Comparison of ENCODE assay signal across 28 mouse cellular contexts in the genomic region with DNA sequence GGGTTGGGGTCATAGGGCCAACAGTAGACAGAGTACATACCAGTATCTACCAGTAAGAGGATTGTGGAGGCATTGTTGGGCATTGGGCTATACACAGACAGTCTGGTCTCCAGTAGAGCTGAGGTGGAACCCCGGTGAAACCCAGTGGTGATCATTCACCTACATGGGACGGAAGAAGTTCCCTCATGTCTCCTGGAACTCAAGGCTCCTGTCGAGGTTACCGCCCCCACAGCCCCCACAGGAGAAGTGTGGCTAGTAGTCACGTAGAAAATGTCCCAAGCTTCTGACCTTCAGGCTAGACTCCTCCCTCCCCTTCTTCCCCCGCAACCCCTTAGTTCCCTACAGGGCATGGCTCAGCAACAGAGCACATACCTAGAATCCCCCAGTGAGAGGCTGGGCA. TPM values are rescaled to one million over a fixed set of nuclear protein-coding genes. Genes with fewer than 3 reads are reported as not detected.
DNase-seq lines count a peak whose midpoint lies in the region; ATAC-seq and TF ChIP-seq lines count a peak whose summit lies in the region.
"Had no signal": no experiment of that assay in that cellular context is flagged by ENCODE, and none has a peak within 500 bp of the region (broad histone marks: within the 10 kb centered on the region; RNA-seq: fewer than 3 reads in every experiment).

No protein-coding gene starts in this region.

- TF ChIP-seq POLR2A in heart, adult 2 months (IDR thresholded peaks at IDR 0.05; ENCODE audit: insufficient read depth, low read depth, low read length), result no peak
- TF ChIP-seq POLR2A in CH12.LX (IDR thresholded peaks at IDR 0.05; ENCODE audit: low read depth, low read length), result no peak

- H3K9ac ChIP-seq in heart, adult 2 months (ENCODE audit: low read depth, low read length), result no peak overlapping the region
- H3K9ac ChIP-seq in limb, embryonic 11.5 days (ENCODE audit: low read length), result no peak overlapping the region
- no peak overlapping the region for H3K9ac ChIP-seq in CH12.LX (ENCODE audit: insufficient read depth, low read depth)
- H3K9ac ChIP-seq in stomach, postnatal 0 days (ENCODE audit: low read length), result no peak overlapping the region
- H3K9ac ChIP-seq: embryonic facial prominence, embryonic 13.5 days; embryonic facial prominence, embryonic 15.5 days; forebrain, embryonic 12.5 days had no signal

- no peaks in the 10 kb centered on the region for H3K36me3 ChIP-seq in heart, adult 2 months (ENCODE audit: control insufficient read depth, insufficient read depth, low read length)
- H3K36me3 ChIP-seq in limb, embryonic 11.5 days (ENCODE audit: control insufficient read depth, insufficient read depth, low read length), result no peaks in the 10 kb centered on the region
- peaks cover 13% of the 10 kb centered on the region for H3K36me3 ChIP-seq in limb, embryonic 10.5 days
- peaks cover 0 to 14% of the 10 kb centered on the region in 2 experiments for H3K36me3 ChIP-seq in CH12.LX (replicated peaks in 1 of 2; ENCODE audit: control insufficient read depth in 1 of 2, insufficient read depth in 1 of 2, low read length in 1 of 2)
- H3K36me3 ChIP-seq in stomach, postnatal 0 days (ENCODE audit: control insufficient read depth, insufficient read depth, low read length), result no peaks in the 10 kb centered on the region

- no peak for TF ChIP-seq RAD21 in CH12.LX (IDR thresholded peaks at IDR 0.05; ENCODE audit: low read depth, low read length)

- H3K27ac ChIP-seq in heart, adult 2 months, result no peak overlapping the region
- no peak overlapping the region for H3K27ac ChIP-seq in limb, embryonic 11.5 days (replicated peaks; ENCODE audit: low read depth, low read length)
- H3K27ac ChIP-seq in limb, embryonic 10.5 days, result no peak overlapping the region
- H3K27ac ChIP-seq in CH12.LX (ENCODE audit: insufficient read depth, low read depth), result no peak overlapping the region
- H3K27ac ChIP-seq in stomach, postnatal 0 days (replicated peaks), result no peak overlapping the region
- H3K27ac ChIP-seq: embryonic facial prominence, embryonic 13.5 days; embryonic facial prominence, embryonic 15.5 days; forebrain, embryonic 10.5 days; forebrain, embryonic 12.5 days had no signal

- H3K4me3 ChIP-seq in heart, adult 2 months, result no peak overlapping the region
- no peak overlapping the region for H3K4me3 ChIP-seq in limb, embryonic 11.5 days (ENCODE audit: low read depth, low read length)
- no peak overlapping the region for H3K4me3 ChIP-seq in limb, embryonic 10.5 days
- peak overlapping the region in 1 of 3 experiments; percentile 20 for H3K4me3 ChIP-seq in CH12.LX (replicated peaks in 1 of 3; ENCODE audit: low read depth in 2 of 3, low read length in 2 of 3, poor library complexity in 1 of 3)
- no peak overlapping the region for H3K4me3 ChIP-seq in stomach, postnatal 0 days (ENCODE audit: low read depth, low read length)
- H3K4me3 ChIP-seq: embryonic facial prominence, embryonic 13.5 days; embryonic facial prominence, embryonic 15.5 days; erythroblast, embryonic 14.5 days; forebrain, embryonic 10.5 days; forebrain, embryonic 12.5 days had no signal

- ATAC-seq in limb, embryonic 11.5 days (ENCODE audit: insufficient number of reproducible peaks, low FRiP score, low TSS enrichment, low read depth), result no peak
- ATAC-seq in stomach, postnatal 0 days (ENCODE audit: low FRiP score, low TSS enrichment), result no peak
- ATAC-seq: activated CD4-positive, CD25-positive, alpha-beta regulatory T cell, adult 4 months; CD4-positive, CD25-positive, alpha-beta regulatory T cell, adult 4 months; forebrain, embryonic 14.5 days; forebrain, embryonic 16.5 days; Patski had no signal

- TF ChIP-seq EP300 in heart, adult 2 months (IDR thresholded peaks at IDR 0.05; ENCODE audit: insufficient read depth, low read depth, low read length), result no peak
- TF ChIP-seq EP300 in CH12.LX (IDR thresholded peaks at IDR 0.05; ENCODE audit: low read length), result no peak
- TF ChIP-seq EP300 in stomach, postnatal 0 days (optimal IDR thresholded peaks at IDR 0.05), result no peak

- no peak overlapping the region for H3K4me2 ChIP-seq in limb, embryonic 11.5 days (ENCODE audit: low read depth, severe bottlenecking)
- H3K4me2 ChIP-seq in CH12.LX (ENCODE audit: insufficient read depth, low read depth, poor library complexity, severe bottlenecking), result no peak overlapping the region
- H3K4me2 ChIP-seq in stomach, postnatal 0 days (replicated peaks; ENCODE audit: low read depth), result no peak overlapping the region
- H3K4me2 ChIP-seq: embryonic facial prominence, embryonic 13.5 days; embryonic facial prominence, embryonic 15.5 days; forebrain, embryonic 12.5 days had no signal

- WGBS in heart, adult 2 months, result 82% methylated on average over 6 of the region's 6 CpGs
- 82% methylated on average over 6 of the region's 6 CpGs for WGBS in limb, embryonic 11.5 days
- WGBS in limb, embryonic 10.5 days, result 83% methylated on average over 6 of the region's 6 CpGs
- WGBS in stomach, postnatal 0 days, result 76% methylated on average over 6 of the region's 6 CpGs

- in situ Hi-C loops in CH12.LX (cut with MboI; ENCODE audit: low pct_ligation_motif_present, low pct_unique_long_range_greater_than_20kb, low sequenced_read_pairs), result loop anchor here (10.0 kb wide), 2 partner anchors 295 to 385 kb away; no protein-coding TSS in a partner anchor

- peak; percentile 52 for DNase-seq in heart, adult 11 months
- DNase-seq in heart, adult 2 months, result no peak
- peak; percentile 16 for DNase-seq in limb, embryonic 11.5 days (ENCODE audit: low spot score)
- no peak for DNase-seq in limb, embryonic 10.5 days (ENCODE audit: low spot score)
- DNase-seq in CH12.LX (ENCODE audit: extremely low read depth), result peak; percentile 51
- DNase-seq in stomach, postnatal 0 days (ENCODE audit: low spot score), result peak; percentile 5
- DNase-seq in cerebellum, postnatal 36 days, result no peak
- DNase-seq: adrenal gland, adult 8-10 months; adrenal gland, postnatal 14 days; adrenal gland, postnatal 36 days; cerebellum, adult 11-12 months; cerebellum, adult 2 months; cerebellum, adult 9-10 months; cerebellum, postnatal 10 days; cerebellum, postnatal 25 days; embryo, embryonic 11 days had no signal

- no peaks in the 10 kb centered on the region; the same call in 1 of the 2 replicates for H3K9me3 ChIP-seq in limb, embryonic 11.5 days (ENCODE audit: control insufficient read depth, low read length)
- no peaks in the 10 kb centered on the region for H3K9me3 ChIP-seq in limb, embryonic 10.5 days (replicated peaks)
- H3K9me3 ChIP-seq in CH12.LX (replicated peaks; ENCODE audit: low read length), result peaks cover 4% of the 10 kb centered on the region
- no peaks in the 10 kb centered on the region for H3K9me3 ChIP-seq in stomach, postnatal 0 days (ENCODE audit: control insufficient read depth, low read length)
- H3K9me3 ChIP-seq: embryonic facial prominence, embryonic 13.5 days; embryonic facial prominence, embryonic 15.5 days; forebrain, embryonic 10.5 days; forebrain, embryonic 12.5 days had no signal

- TF ChIP-seq CTCF in heart, adult 2 months (IDR thresholded peaks at IDR 0.05), result no peak
- no peak for TF ChIP-seq CTCF in CH12.LX (conservative IDR thresholded peaks at IDR 0.05 in 1 of 2, IDR thresholded peaks at IDR 0.05 in 1 of 2; ENCODE audit: low read depth in 2 of 2, low read length in 2 of 2)
- no peak for TF ChIP-seq CTCF in stomach, postnatal 0 days (IDR thresholded peaks at IDR 0.05; ENCODE audit: low read depth)

- H3K4me1 ChIP-seq in heart, adult 2 months (ENCODE audit: control insufficient read depth, insufficient read depth, low read length), result no peaks in the 10 kb centered on the region
- no peaks in the 10 kb centered on the region for H3K4me1 ChIP-seq in limb, embryonic 11.5 days (ENCODE audit: control insufficient read depth, insufficient read depth, low read length)
- no peaks in the 10 kb centered on the region for H3K4me1 ChIP-seq in limb, embryonic 10.5 days
- H3K4me1 ChIP-seq in CH12.LX (ENCODE audit: control insufficient read depth in 1 of 2, insufficient read depth in 2 of 2), result peaks cover 3 to 47% of the 10 kb centered on the region in 2 experiments; a peak in 3 of 4 replicates
- no peaks in the 10 kb centered on the region for H3K4me1 ChIP-seq in stomach, postnatal 0 days (replicated peaks; ENCODE audit: control insufficient read depth, insufficient read depth)
- H3K4me1 ChIP-seq: embryonic facial prominence, embryonic 13.5 days; embryonic facial prominence, embryonic 15.5 days; forebrain, embryonic 10.5 days; forebrain, embryonic 12.5 days had no signal

- dilution Hi-C loops in CH12.LX (cut with MboI; ENCODE audit: extremely low pct_ligation_motif_present, extremely low pct_unique_long_range_greater_than_20kb, low sequenced_read_pairs), result no loop called here

- H3K79me2 ChIP-seq in heart, adult 2 months (replicated peaks; ENCODE audit: control insufficient read depth, insufficient read depth, low read length), result no peaks in the 10 kb centered on the region
- H3K79me2 ChIP-seq in CH12.LX (replicated peaks; ENCODE audit: control insufficient read depth, extremely low read depth, insufficient read depth, poor library complexity, severe bottlenecking), result no peaks in the 10 kb centered on the region

- intact Hi-C loops in heart, adult 2 months (cut with DNase I), result loop anchor here (10.0 kb wide), 1 partner anchor 395 kb away; no protein-coding TSS in a partner anchor

- no peaks in the 10 kb centered on the region for H3K27me3 ChIP-seq in heart, adult 2 months (ENCODE audit: control insufficient read depth, insufficient read depth, low read length)
- H3K27me3 ChIP-seq in limb, embryonic 11.5 days (ENCODE audit: control insufficient read depth, insufficient read depth, low read length), result no peaks in the 10 kb centered on the region
- H3K27me3 ChIP-seq in limb, embryonic 10.5 days (ENCODE audit: low read depth, poor library complexity, severe bottlenecking), result no peaks in the 10 kb centered on the region
- no peaks in the 10 kb centered on the region for H3K27me3 ChIP-seq in CH12.LX (replicated peaks)
- no peaks in the 10 kb centered on the region for H3K27me3 ChIP-seq in stomach, postnatal 0 days (ENCODE audit: control insufficient read depth, insufficient read depth, low read length)
- H3K27me3 ChIP-seq: embryonic facial prominence, embryonic 13.5 days; embryonic facial prominence, embryonic 15.5 days; forebrain, embryonic 12.5 days; Patski had no signal

RNA-seq across cellular contexts. Expression of gene Gp6, which starts 22.1 kb away (rescaled TPM):
- 1 to 10 TPM in 1 of 2 experiments, under 1 TPM in 1; 0.50 to 1.9 TPM for total RNA-seq in heart, adult 2 months (2021)
- 0.44 and 0.76 TPM in 2 replicates for polyA plus RNA-seq in heart, adult 2 months (2012; rRNA removed)
- 0.23 and 0.67 TPM in 2 replicates for polyA plus RNA-seq in limb, embryonic 11.5 days (2014; fragmentation: Nextera tagmentation; extraction: Ambion mirVana)
- polyA plus RNA-seq in limb, embryonic 10.5 days (2016; fragmentation: Nextera tagmentation; extraction: Ambion mirVana), result 0.30 and 0.35 TPM in 2 replicates
- total RNA-seq in CH12.LX (2012; rRNA removed), result 0.17 and 0.55 TPM in 2 replicates
- 1.6 and 2.0 TPM in 2 replicates for total RNA-seq in CH12.LX (2014; rRNA removed)
- polyA plus RNA-seq in CH12.LX (2012; ENCODE audit: insufficient read length, low read depth), result 0.60 and 0.64 TPM in 2 replicates
- polyA plus RNA-seq in stomach, postnatal 0 days (2015; fragmentation: Nextera tagmentation; extraction: Ambion mirVana), result 0.01 TPM in 1 of 2 replicates, not detected in the other
- total RNA-seq: common myeloid progenitor, adult 5-6 weeks; ES-E14 had no signal
- polyA plus RNA-seq: activated CD4-positive, CD25-positive, alpha-beta regulatory T cell, adult 4 months; cerebellum, adult 2 months; embryonic facial prominence, embryonic 15.5 days; forebrain, embryonic 14.5 days; Patski had no signal

RNA-seq across cellular contexts. Expression of gene Rdh13, which starts 25.8 kb away (rescaled TPM):
- 10 to 100 TPM; 31.0 to 34.1 TPM for total RNA-seq in heart, adult 2 months (2021)
- polyA plus RNA-seq in heart, adult 2 months (2012; rRNA removed), result 25.1 and 42.5 TPM in 2 replicates
- polyA plus RNA-seq in limb, embryonic 11.5 days (2014; fragmentation: Nextera tagmentation; extraction: Ambion mirVana), result 29.8 and 30.0 TPM in 2 replicates
- polyA plus RNA-seq in limb, embryonic 10.5 days (2016; fragmentation: Nextera tagmentation; extraction: Ambion mirVana), result 31.9 and 35.0 TPM in 2 replicates
- 17.6 and 22.8 TPM in 2 replicates for total RNA-seq in CH12.LX (2012; rRNA removed)
- total RNA-seq in CH12.LX (2014; rRNA removed), result 18.1 and 20.9 TPM in 2 replicates
- polyA plus RNA-seq in CH12.LX (2012; ENCODE audit: insufficient read length, low read depth), result 12.3 and 16.4 TPM in 2 replicates
- polyA plus RNA-seq in stomach, postnatal 0 days (2015; fragmentation: Nextera tagmentation; extraction: Ambion mirVana), result 29.0 and 30.0 TPM in 2 replicates

RNA-seq across cellular contexts. Expression of gene Eps8l1, which starts 40.8 kb away (rescaled TPM):
- 1 to 10 TPM; 3.3 to 3.5 TPM for total RNA-seq in heart, adult 2 months (2021)
- polyA plus RNA-seq in heart, adult 2 months (2012; rRNA removed), result 0.74 and 0.82 TPM in 2 replicates
- 3.4 and 6.7 TPM in 2 replicates for polyA plus RNA-seq in limb, embryonic 11.5 days (2014; fragmentation: Nextera tagmentation; extraction: Ambion mirVana)
- 2.7 and 5.4 TPM in 2 replicates for polyA plus RNA-seq in limb, embryonic 10.5 days (2016; fragmentation: Nextera tagmentation; extraction: Ambion mirVana)
- total RNA-seq in CH12.LX (2012; rRNA removed) (5.8 and 6.0 TPM in 2 replicates), CH12.LX (2014; rRNA removed) (4.2 and 5.4 TPM in 2 replicates)
- polyA plus RNA-seq in CH12.LX (2012; ENCODE audit: insufficient read length, low read depth), result 8.4 and 11.3 TPM in 2 replicates
- polyA plus RNA-seq in stomach, postnatal 0 days (2015; fragmentation: Nextera tagmentation; extraction: Ambion mirVana), result 25.2 and 33.3 TPM in 2 replicates
- polyA plus RNA-seq: erythroblast, embryonic 14.5 days had no signal

Comparison
In these comparisons a context has a peak if more than half of its experiments do, and no peak if none do; other contexts are left out.
1. DNase-seq: peak in heart, adult 11 months (single experiment), limb, embryonic 11.5 days (single experiment), CH12.LX (single experiment) and stomach, postnatal 0 days (single experiment); none in heart, adult 2 months (0 of 2), limb, embryonic 10.5 days (single experiment) and cerebellum, postnatal 36 days (0 of 2).